Mouse (Mus musculus) B cell, adult 2 months (primary cell): ENCODE data around the gene Nckap5.

Experiments used
- DNase-seq, 2 experiments: peaks; one replicate each; pipeline ENCODE4 v3.0.0; 2022

The Nckap5 gene

GRCm38 (mm10) chr1:126537223-126537757 lies 293.3 kb downstream of the Nckap5 start:
- no peak for DNase-seq

GRCm38 (mm10) chr1:126535527-126535926 lies 295.1 kb downstream of the Nckap5 start:
- no peak for DNase-seq

GRCm38 (mm10) chr1:126534046-126534445 lies 296.6 kb downstream of the Nckap5 start:
- DNase-seq: no peak

- DNase-seq: no peak
Observed at GRCm38 (mm10) chr1:126528043-126528598, 302.5 kb downstream of the Nckap5 start.

GRCm38 (mm10) chr1:126518067-126518466 lies 312.5 kb downstream of the Nckap5 start:
- DNase-seq: no peak

GRCm38 (mm10) chr1:126517427-126517826 lies 313.2 kb downstream of the Nckap5 start:
- DNase-seq: no peak

- no peak for DNase-seq
Observed at GRCm38 (mm10) chr1:126515054-126515756, 315.4 kb downstream of the Nckap5 start.

- DNase-seq: no peak
Observed at GRCm38 (mm10) chr1:126511835-126512445, 318.7 kb downstream of the Nckap5 start.

GRCm38 (mm10) chr1:126504717-126505116 lies 325.9 kb downstream of the Nckap5 start:
- DNase-seq: no peak

- DNase-seq: no peak
Observed at GRCm38 (mm10) chr1:126502741-126503140, 327.9 kb downstream of the Nckap5 start.

- no peak for DNase-seq
Observed at GRCm38 (mm10) chr1:126496722-126497121, 333.9 kb downstream of the Nckap5 start.

GRCm38 (mm10) chr1:126492206-126493071 lies 338.2 kb downstream of the Nckap5 start:
- no peak for DNase-seq

- no peak for DNase-seq
Observed at GRCm38 (mm10) chr1:126491412-126491811, 339.2 kb downstream of the Nckap5 start.

- DNase-seq: no peak
Observed at GRCm38 (mm10) chr1:126490256-126490655, 340.3 kb downstream of the Nckap5 start.

GRCm38 (mm10) chr1:126484664-126485087 lies 345.9 kb downstream of the Nckap5 start:
- no peak for DNase-seq

GRCm38 (mm10) chr1:126483665-126484064 lies 346.9 kb downstream of the Nckap5 start:
- DNase-seq: no peak

- no peak for DNase-seq
Observed at GRCm38 (mm10) chr1:126481459-126482228, 349.0 kb downstream of the Nckap5 start.

- no peak for DNase-seq
Observed at GRCm38 (mm10) chr1:126473044-126473443, 357.6 kb downstream of the Nckap5 start.

- DNase-seq: no peak
Observed at GRCm38 (mm10) chr1:126471419-126471818, 359.2 kb downstream of the Nckap5 start.

GRCm38 (mm10) chr1:126470883-126471282 lies 359.7 kb downstream of the Nckap5 start:
- no peak for DNase-seq

GRCm38 (mm10) chr1:126469818-126470544 lies 360.6 kb downstream of the Nckap5 start:
- no peak for DNase-seq
